Mouse (Mus musculus) G1E (cell line): ENCODE measurements around the gene Ypel5. TPM values are rescaled to one million over a fixed set of nuclear protein-coding genes. Genes with fewer than 3 reads are reported as not detected.

ENCODE experiments used
- ATAC-seq: 2 replicates; pipeline ENCODE4 v1.8.0; 2016; ENCODE audit warnings: mild to moderate bottlenecking; ENCODE audit not compliant: insufficient number of reproducible peaks, poor library complexity, low FRiP score, severe bottlenecking; ENCODE audit errors: extremely low read depth
- DNase-seq: peaks from one replicate; pipeline ENCODE4 v3.0.0; 2012; ENCODE audit warnings: low spot score
- H3K27me3 ChIP-seq: 2 replicates; pipeline ENCODE4 v1.6.1; 2012; ENCODE audit warnings: mild to moderate bottlenecking, low read length, inconsistent platforms; ENCODE audit not compliant: insufficient read depth
- H3K36me3 ChIP-seq: replicated peaks from 2 replicates; pipeline ENCODE3; 2012; ENCODE audit warnings: mild to moderate bottlenecking, inconsistent platforms
- H3K4me1 ChIP-seq: 2 replicates; pipeline ENCODE4 v1.6.1; 2012; ENCODE audit warnings: low read depth, low read length, inconsistent platforms, mixed read lengths; ENCODE audit not compliant: insufficient read depth
- H3K4me3 ChIP-seq: 2 replicates; pipeline ENCODE4 v1.5.1; 2012; ENCODE audit warnings: low read depth, mild to moderate bottlenecking, inconsistent platforms, low read length, moderate library complexity, mixed read lengths
- H3K9me3 ChIP-seq: replicated peaks from 2 replicates; pipeline ENCODE4 v1.6.1; 2012; ENCODE audit warnings: inconsistent platforms
- CTCF ChIP-seq: IDR thresholded peaks from 2 replicates; pipeline ENCODE4 v1.5.1; 2012; ENCODE audit warnings: low read depth, low read length, inconsistent platforms, mixed read lengths
- GATA1 ChIP-seq: IDR thresholded peaks from 2 replicates; pipeline ENCODE4 v1.6.1; 2012; ENCODE audit warnings: borderline replicate concordance, low read length, inconsistent platforms, mixed read lengths
- GATA2 ChIP-seq: IDR thresholded peaks from 2 replicates; pipeline ENCODE4 v1.6.1; 2012; ENCODE audit warnings: low read depth, low read length, inconsistent platforms, borderline replicate concordance
- POLR2AphosphoS5 ChIP-seq: IDR thresholded peaks from 2 replicates; pipeline ENCODE4 v1.6.1; 2012; ENCODE audit warnings: low read depth, low read length, inconsistent platforms; ENCODE audit not compliant: insufficient replicate concordance
- TAL1 ChIP-seq: conservative IDR thresholded peaks from 2 replicates; pipeline ENCODE4 v1.6.1; 2012; ENCODE audit warnings: low read depth, low read length, inconsistent platforms, mixed read lengths
- polyA plus RNA-seq: library from polyadenylated mRNA; stranded (reverse); fragments of >175 nt; gene quantifications from 2 replicates; pipeline ENCODE4 v1.2.3, GENCODE M21; 2012
- total RNA-seq, 2 experiments: library from RNA; stranded (forward) in 1 of 2; stranded (reverse) in 1 of 2; fragments of 200-1000 nt in 1 of 2; fragments of >200 nt in 1 of 2; fragmentation: Nextera tagmentation in 1 of 2; gene quantifications; 2 replicates each; pipeline ENCODE4 v1.2.3; 2014 to 2017

The Ypel5 gene
- total and polyA plus RNA-seq, 3 experiments = 10.0 to 49.7 (median 39.1) TPM

DNA sequence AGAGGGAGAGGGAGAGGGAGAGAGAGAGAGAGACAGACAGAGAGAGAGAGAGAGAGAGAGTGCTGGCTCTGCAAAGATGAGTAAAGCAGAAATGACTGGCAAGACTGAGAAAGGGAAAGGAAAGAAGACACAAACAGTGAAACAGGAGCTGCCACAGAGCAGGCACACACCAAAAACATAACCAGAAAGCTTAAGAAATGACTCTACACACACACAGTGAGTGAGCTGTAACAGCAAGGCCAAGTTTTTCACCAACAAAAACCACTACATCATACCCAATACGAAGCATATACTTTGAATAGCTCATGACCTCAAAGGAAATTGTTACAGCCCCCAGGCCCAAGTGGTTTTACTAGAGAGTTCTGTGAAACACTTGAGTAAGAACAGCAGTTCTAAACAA lies 14.3 kb upstream of the Ypel5 start:
- ATAC-seq (no peak), DNase-seq (no peak)
- H3K27me3 ChIP-seq = no peaks in the 10 kb centered on the region
- TF ChIP-seq GATA1 (no peak), POLR2AphosphoS5 (no peak), GATA2 (no peak), CTCF (no peak), TAL1 (no peak)
- H3K4me1 ChIP-seq = no peaks in the 10 kb centered on the region
- H3K36me3 ChIP-seq = no peaks in the 10 kb centered on the region
- H3K9me3 ChIP-seq = no peaks in the 10 kb centered on the region
- H3K4me3 ChIP-seq = no peak overlapping the region

DNA sequence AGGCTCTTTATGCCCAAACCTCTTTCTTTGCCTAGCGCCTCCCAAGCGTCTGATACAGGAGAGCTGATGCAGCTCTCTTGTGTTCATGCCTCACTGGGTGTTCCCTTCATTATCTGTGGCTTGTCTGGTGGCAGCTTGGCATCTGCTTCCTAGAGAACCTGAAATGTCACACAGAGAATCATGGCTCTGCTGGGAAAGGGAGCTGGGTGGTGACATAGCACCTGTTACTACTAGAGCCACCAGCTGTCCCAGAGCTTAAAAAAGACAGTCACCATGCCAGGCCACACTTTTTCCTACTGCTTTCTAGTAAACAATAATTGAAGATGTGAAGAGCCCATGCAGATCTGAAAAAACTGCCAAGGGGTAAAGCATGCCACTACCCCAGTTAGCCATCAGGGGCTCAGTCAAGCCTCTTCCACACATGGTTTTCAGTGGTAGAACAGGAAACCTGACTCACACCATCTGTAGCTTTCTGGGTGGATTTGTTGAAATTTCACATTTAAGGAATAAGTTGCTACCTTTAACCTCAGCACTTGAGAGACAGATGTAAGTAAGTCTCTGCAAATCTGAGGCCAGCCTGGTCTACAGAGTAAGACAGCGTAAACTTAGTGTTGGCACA lies 9.2 kb upstream of the Ypel5 start:
- TF ChIP-seq CTCF (no peak), GATA1 (no peak), GATA2 (no peak), POLR2AphosphoS5 (no peak), TAL1 (no peak)
- Histone ChIP-seq H3K27me3 (peaks cover 6% of the 10 kb centered on the region), H3K4me1 (no peaks in the 10 kb centered on the region), H3K36me3 (no peaks in the 10 kb centered on the region), H3K4me3 (no peak overlapping the region), H3K9me3 (no peaks in the 10 kb centered on the region)
- ATAC-seq = no peak
- no peak for DNase-seq

DNA sequence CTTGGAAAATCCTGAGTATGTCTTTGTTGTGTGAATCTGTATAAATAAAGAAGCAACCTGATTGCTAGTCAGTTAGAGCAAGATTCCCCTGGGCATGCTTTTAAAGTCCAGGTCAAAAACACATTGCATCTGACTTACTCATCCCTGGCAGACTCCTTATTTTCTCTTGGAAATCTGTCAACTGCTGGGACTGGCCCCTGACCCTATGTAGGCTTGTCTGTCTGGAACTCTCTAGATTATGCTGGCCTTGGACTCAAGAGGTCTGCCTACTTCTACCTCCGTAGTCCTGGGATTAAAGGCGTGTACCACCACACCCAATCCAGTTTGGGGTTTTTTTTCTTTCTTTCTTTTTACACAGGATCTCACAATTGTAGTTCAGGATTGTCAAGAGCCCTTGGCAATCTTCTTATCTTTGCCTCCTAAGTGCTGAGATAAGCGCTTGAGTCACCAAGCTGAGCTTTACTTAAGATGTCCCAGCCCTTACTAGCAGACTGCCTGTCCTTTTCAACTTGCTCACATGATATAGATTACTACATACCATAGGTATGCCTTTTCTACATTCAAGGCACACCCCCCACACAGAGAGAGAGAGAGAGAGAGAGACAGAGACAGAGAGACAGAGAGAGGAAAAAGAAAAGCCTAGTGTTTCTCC lies 8.1 kb upstream of the Ypel5 start:
- Histone ChIP-seq H3K27me3 (peaks cover 6% of the 10 kb centered on the region), H3K36me3 (no peaks in the 10 kb centered on the region), H3K9me3 (no peaks in the 10 kb centered on the region), H3K4me3 (no peak overlapping the region), H3K4me1 (no peaks in the 10 kb centered on the region)
- no peak for DNase-seq
- TF ChIP-seq CTCF = no peak
- no peak for TF ChIP-seq GATA1
- TF ChIP-seq POLR2AphosphoS5 = no peak
- no peak for TF ChIP-seq GATA2
- no peak for TF ChIP-seq TAL1
- ATAC-seq = no peak

DNA sequence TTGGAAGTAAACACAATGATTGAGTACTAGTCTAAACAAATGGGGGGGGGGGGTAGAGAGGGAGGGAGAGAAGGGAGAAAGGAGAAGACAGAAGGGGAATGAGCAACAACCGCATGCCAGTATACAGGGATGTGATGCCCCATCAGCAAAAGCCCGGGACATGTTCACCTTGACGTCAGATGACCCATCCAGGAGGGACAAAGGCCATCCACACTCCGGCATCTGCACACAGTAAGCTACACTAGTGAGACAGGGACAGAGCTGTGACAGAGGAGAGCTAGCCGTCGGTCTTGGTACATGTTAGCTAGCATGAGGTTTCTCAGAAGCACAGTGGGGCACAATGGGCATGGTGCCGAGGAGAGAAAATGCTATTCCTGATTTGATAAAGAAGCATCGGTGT lies 7.6 kb upstream of the Ypel5 start:
- peaks cover 6% of the 10 kb centered on the region for H3K27me3 ChIP-seq
- no peak for DNase-seq
- H3K4me1 ChIP-seq = no peaks in the 10 kb centered on the region
- ATAC-seq = no peak
- H3K4me3 ChIP-seq = no peak overlapping the region
- TF ChIP-seq POLR2AphosphoS5 = no peak
- no peak for TF ChIP-seq CTCF
- TF ChIP-seq TAL1 = no peak
- no peak for TF ChIP-seq GATA1
- TF ChIP-seq GATA2 = no peak
- H3K36me3 ChIP-seq = no peaks in the 10 kb centered on the region
- no peaks in the 10 kb centered on the region for H3K9me3 ChIP-seq

DNA sequence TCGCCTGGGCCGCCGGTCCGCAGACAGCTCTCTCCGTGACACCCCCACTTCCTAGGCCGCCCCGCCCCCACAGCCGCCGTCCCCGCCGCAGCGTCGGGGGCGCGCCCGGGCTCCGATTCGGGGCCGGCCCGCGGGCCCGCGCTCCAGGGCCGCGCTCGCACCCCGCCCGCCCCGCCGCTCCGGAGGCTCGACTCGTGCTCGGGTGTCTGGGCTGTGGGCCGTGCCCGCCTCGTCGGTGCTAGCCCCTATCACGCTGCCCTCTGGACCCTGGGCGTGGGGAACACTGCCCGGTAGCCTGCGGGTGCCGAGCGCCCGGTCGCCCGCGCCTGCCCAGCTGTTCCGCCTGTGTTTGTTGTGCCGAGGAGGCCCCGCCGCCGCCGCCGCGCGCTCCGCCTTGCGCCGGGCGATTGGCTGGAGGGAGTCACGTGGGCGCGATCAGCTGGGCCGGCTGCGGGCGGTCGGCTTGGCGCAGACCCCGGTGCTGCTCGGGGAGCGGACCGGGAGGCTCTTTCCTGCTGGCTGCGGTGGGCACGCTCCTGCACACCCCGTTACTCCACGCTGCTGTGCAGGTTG lies 973 bp downstream of the Ypel5 start:
- Histone ChIP-seq H3K36me3 (peaks cover 11% of the 10 kb centered on the region), H3K9me3 (no peaks in the 10 kb centered on the region), H3K4me1 (peaks cover 16% of the 10 kb centered on the region), H3K4me3 (peak overlapping the region; percentile 85), H3K27me3 (peaks cover 6% of the 10 kb centered on the region; the same call in 1 of the 2 replicates)
- ATAC-seq (no peak), DNase-seq (peak; percentile 65)
- TF ChIP-seq GATA2 (no peak), POLR2AphosphoS5 (no peak), TAL1 (no peak), CTCF (no peak), GATA1 (no peak)

DNA sequence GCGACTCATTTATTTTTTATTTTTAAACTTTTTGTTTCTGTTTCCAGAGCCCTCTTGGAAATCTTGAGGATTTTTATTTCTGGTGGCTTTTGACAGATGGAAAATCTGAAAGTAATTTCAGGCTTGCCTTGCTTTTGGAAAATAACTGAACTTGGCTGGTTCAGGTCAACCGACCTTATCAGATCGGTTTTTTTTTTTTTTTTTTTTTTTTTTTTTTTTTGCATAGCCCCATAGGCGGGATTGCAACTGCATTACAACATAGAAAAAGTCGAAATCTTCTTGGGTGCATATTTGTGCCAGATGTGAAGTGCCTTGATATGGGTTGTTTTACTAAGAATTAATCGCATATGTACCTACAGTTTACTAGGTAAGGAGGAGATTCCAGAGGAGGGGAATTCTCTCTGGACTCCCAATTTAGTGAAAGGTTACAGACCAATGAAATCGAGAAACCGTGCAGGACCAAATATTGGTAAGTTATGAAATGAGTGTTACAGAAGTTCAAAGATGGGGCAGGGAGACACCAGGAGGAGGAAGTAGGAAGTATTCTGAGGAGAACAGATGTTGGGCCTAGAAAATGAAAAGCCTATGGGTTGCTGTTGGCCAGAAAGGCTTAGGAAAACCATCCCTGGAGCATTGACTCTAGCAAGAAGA lies 1.7 kb downstream of the Ypel5 start:
- peaks cover 13% of the 10 kb centered on the region for H3K36me3 ChIP-seq
- H3K4me3 ChIP-seq = peak overlapping the region; percentile 85
- peaks cover 6% of the 10 kb centered on the region; the same call in 1 of the 2 replicates for H3K27me3 ChIP-seq
- ATAC-seq = no peak
- no peaks in the 10 kb centered on the region for H3K9me3 ChIP-seq
- peak; percentile 6 for DNase-seq
- no peak for TF ChIP-seq TAL1
- no peak for TF ChIP-seq POLR2AphosphoS5
- no peak for TF ChIP-seq CTCF
- TF ChIP-seq GATA2 = no peak
- no peak for TF ChIP-seq GATA1
- H3K4me1 ChIP-seq = peaks cover 16% of the 10 kb centered on the region
